Mouse (Mus musculus) thymus, adult 2 months (tissue): Measurements from ENCODE around the gene St3gal4.

ENCODE experiments used
- CTCF ChIP-seq: fragments of 200-500 bp; IDR thresholded peaks from 2 replicates; pipeline ENCODE4 v1.5.1; 2012; ENCODE audit warnings: mild to moderate bottlenecking, control low read depth, low read length, moderate library complexity, borderline replicate concordance; ENCODE audit not compliant: control insufficient read depth, poor library complexity, insufficient read depth; ENCODE audit errors: extremely low read depth
- POLR2A ChIP-seq: fragments of 200-500 bp; IDR thresholded peaks from 2 replicates; pipeline ENCODE4 v1.6.1; 2012; ENCODE audit warnings: mild to moderate bottlenecking, low read length, control low read depth, moderate library complexity; ENCODE audit not compliant: control insufficient read depth, poor library complexity, insufficient read depth; ENCODE audit errors: extremely low read depth

- TF ChIP-seq CTCF = no peak
- TF ChIP-seq POLR2A = no peak
These were observed 66.0 kb downstream of the St3gal4 start for GRCm38 (mm10) chr9:35053081-35053480.
